Mouse (Mus musculus) midbrain, postnatal 0 days (tissue): ENCODE measurements around the gene Nfkbib. TPM values are rescaled to one million over a fixed set of nuclear protein-coding genes. Genes with fewer than 3 reads are reported as not detected.

ENCODE experiments used
- ATAC-seq: fragments of 200-750 bp; cut with Nextera tagmentation; 2 replicates; pipeline ENCODE4 v1.8.0; 2017; ENCODE audit warnings: moderate number of reproducible peaks, mild to moderate bottlenecking, moderate TSS enrichment, moderate library complexity; ENCODE audit not compliant: low FRiP score
- DNase-seq: peaks from one replicate; pipeline ENCODE4 v3.0.0-alpha.2; 2015; ENCODE audit warnings: low spot score
- H3K27ac ChIP-seq: fragments of 300-500 bp; sonication (generic); 2 replicates; pipeline ENCODE4 v1.5.1; 2014; ENCODE audit warnings: low read depth, mild to moderate bottlenecking, low read length, mixed read lengths
- H3K27me3 ChIP-seq: fragments of 300-500 bp; sonication (generic); 2 replicates; pipeline ENCODE4 v1.6.1; 2014; ENCODE audit warnings: low read length, control low read depth, mixed read lengths; ENCODE audit not compliant: insufficient read depth
- H3K36me3 ChIP-seq: fragments of 300-500 bp; sonication (generic); 2 replicates; pipeline ENCODE4 v1.6.1; 2014; ENCODE audit warnings: low read length, control low read depth, mixed read lengths; ENCODE audit not compliant: insufficient read depth
- H3K4me1 ChIP-seq: fragments of 300-500 bp; sonication (generic); 2 replicates; pipeline ENCODE4 v1.6.1; 2014; ENCODE audit warnings: mild to moderate bottlenecking, control low read depth, antibody characterized with exemption, low read length, mixed read lengths; ENCODE audit not compliant: insufficient read depth
- H3K4me2 ChIP-seq: fragments of 300-500 bp; sonication (generic); 2 replicates; pipeline ENCODE4 v1.6.1; 2014; ENCODE audit warnings: low read depth, mild to moderate bottlenecking, low read length, mixed read lengths; ENCODE audit not compliant: poor library complexity, severe bottlenecking
- H3K4me3 ChIP-seq: fragments of 300-500 bp; sonication (generic); 2 replicates; pipeline ENCODE4 v1.5.1; 2014; ENCODE audit warnings: low read depth, mild to moderate bottlenecking, low read length, moderate library complexity
- H3K9ac ChIP-seq: fragments of 300-500 bp; sonication (generic); replicated peaks from 2 replicates; pipeline ENCODE4 v1.6.1; 2014; ENCODE audit warnings: mild to moderate bottlenecking, low read length, moderate library complexity, mixed read lengths; ENCODE audit not compliant: poor library complexity, severe bottlenecking
- H3K9me3 ChIP-seq: fragments of 300-500 bp; sonication (generic); 2 replicates; pipeline ENCODE4 v1.6.1; 2016; ENCODE audit warnings: low read length, control low read depth
- CTCF ChIP-seq: IDR thresholded peaks from 2 replicates; pipeline ENCODE4 v1.5.1; 2016; ENCODE audit warnings: antibody characterized with exemption, mild to moderate bottlenecking
- WGBS: fragments of 180-500 bp; shearing (Covaris S2); extraction: QIAGEN DNeasy Blood & Tissue Kit; methylation state at CpG from one replicate; pipeline ENCODE4 v1.1.7; 2014; 5-methylcytosine and 5-hydroxymethylcytosine counted together
- polyA plus RNA-seq: library from polyadenylated mRNA; unstranded; fragments of >200 nt; fragmentation: Nextera tagmentation; extraction: Ambion mirVana; gene quantifications from 2 replicates; pipeline ENCODE4 v1.2.1, GENCODE M21; 2015
- total RNA-seq: library from RNA; depleted of rRNA; stranded (reverse); fragments of >200 nt; gene quantifications from 2 replicates; pipeline ENCODE4 v1.2.3, GENCODE M21; 2014

The Nfkbib gene
- total and polyA plus RNA-seq, 2 experiments from 2014 or later = 19.7 to 58.5 TPM

DNA sequence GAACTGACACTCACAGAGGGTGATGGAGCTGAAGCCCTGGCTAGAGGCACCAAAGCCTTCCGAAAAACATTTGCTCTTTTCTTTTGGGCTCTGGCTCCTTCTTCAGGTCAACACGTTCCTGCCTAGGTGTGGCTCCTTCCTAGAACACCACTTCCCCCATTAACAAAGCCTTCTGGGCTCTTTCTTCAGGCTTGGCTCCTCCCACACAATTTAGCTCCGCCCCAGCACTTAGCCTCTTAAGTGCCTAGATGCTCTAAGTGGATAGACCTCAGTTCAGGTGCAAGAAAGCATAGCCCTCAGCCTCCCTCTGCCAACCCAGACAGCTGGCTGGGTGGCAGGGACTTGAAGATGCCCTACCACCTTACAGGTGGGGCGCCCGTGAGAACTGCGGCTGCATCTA, 31.6 kb downstream of the Nfkbib start:
- no peak for TF ChIP-seq CTCF
- Histone ChIP-seq H3K9me3 (no peaks in the 10 kb centered on the region), H3K36me3 (peaks cover 10% of the 10 kb centered on the region; the same call in 1 of the 2 replicates), H3K27ac (no peak overlapping the region), H3K4me2 (no peak overlapping the region), H3K9ac (no peak overlapping the region), H3K4me1 (no peaks in the 10 kb centered on the region), H3K27me3 (no peaks in the 10 kb centered on the region; the same call in 1 of the 2 replicates), H3K4me3 (no peak overlapping the region)
- no peak for ATAC-seq
- DNase-seq = no peak
- WGBS = 87% methylated on average over 6 of the region's 6 CpGs

DNA sequence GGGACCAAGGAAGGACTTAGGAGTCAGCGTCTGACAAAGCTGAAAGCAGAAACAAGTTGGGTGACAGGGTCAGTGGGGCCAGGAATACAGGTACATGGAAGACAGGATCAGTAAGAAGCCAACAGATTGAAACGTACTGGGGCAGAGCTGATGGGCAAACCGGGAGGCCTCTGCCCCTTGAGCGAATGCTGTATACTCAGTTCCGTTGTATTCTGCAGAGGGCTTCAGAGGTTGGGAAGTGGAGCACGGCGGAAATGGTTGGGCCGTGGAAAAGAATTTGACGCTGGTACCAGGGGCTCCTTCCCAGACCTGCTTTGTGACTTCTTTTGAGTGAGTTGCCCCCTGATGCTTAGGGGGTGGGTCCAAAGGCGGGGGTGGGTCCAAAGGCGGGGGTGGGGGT, 34.1 kb downstream of the Nfkbib start:
- 9% methylated on average over 11 of the region's 11 CpGs for WGBS
- ATAC-seq = no peak
- Histone ChIP-seq H3K4me2 (peak overlapping the region; percentile 60), H3K4me3 (peak overlapping the region; percentile 39), H3K27me3 (no peaks in the 10 kb centered on the region; the same call in 1 of the 2 replicates), H3K4me1 (no peaks in the 10 kb centered on the region), H3K9ac (peak overlapping the region; percentile 39; the same call in 1 of the 2 replicates), H3K9me3 (no peaks in the 10 kb centered on the region), H3K27ac (no peak overlapping the region), H3K36me3 (peaks cover 5% of the 10 kb centered on the region; the same call in 1 of the 2 replicates)
- TF ChIP-seq CTCF = no peak
- no peak for DNase-seq

DNA sequence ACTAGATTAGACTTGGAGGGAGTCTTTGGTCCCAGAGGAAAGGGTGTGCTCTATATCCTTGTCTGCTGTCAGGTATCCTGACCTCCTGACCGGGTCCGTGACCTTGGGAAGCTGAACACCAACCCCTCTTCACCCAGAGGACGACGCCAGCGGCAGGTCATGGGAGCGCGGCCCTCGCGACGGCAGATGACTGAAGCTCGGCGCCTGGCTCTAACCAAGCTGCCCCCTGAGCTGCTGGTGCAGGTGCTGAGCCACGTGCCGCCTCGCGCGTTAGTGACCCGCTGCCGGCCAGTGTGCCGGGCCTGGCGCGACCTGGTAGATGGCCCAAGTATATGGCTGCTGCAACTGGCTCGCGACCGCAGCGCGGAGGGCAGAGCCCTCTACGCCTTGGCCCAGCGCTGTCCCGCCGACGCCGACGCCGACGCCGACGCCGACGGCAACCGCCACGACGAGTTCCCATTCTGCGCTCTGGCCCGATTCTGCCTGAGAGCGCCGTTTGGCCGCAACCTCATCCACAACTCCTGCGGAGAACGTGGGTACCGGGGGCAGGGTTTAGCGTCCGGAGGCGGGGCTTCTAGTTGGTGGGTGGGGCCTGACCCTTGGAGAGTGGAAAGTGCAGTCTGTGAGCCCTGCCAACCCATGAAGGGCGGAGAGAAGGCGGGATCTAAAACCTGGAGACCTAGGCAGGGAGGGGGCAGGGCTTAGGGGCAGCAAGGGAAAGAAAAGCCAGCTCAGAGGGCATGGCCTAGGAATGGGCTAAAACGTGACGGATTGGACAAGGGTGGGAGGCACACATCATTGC, 34.8 kb downstream of the Nfkbib start:
- DNase-seq = peak; percentile 72
- Histone ChIP-seq H3K36me3 (peaks cover 5% of the 10 kb centered on the region; the same call in 1 of the 2 replicates), H3K9ac (peak overlapping the region; percentile 39), H3K27me3 (no peaks in the 10 kb centered on the region; the same call in 1 of the 2 replicates), H3K4me2 (peak overlapping the region; percentile 60), H3K4me3 (peak overlapping the region; percentile 39), H3K9me3 (no peaks in the 10 kb centered on the region), H3K27ac (no peak overlapping the region), H3K4me1 (no peaks in the 10 kb centered on the region)
- peak; percentile 69; the same call in 1 of the 2 replicates for ATAC-seq
- WGBS = 2% methylated on average over 57 of the region's 58 CpGs
- no peak for TF ChIP-seq CTCF

DNA sequence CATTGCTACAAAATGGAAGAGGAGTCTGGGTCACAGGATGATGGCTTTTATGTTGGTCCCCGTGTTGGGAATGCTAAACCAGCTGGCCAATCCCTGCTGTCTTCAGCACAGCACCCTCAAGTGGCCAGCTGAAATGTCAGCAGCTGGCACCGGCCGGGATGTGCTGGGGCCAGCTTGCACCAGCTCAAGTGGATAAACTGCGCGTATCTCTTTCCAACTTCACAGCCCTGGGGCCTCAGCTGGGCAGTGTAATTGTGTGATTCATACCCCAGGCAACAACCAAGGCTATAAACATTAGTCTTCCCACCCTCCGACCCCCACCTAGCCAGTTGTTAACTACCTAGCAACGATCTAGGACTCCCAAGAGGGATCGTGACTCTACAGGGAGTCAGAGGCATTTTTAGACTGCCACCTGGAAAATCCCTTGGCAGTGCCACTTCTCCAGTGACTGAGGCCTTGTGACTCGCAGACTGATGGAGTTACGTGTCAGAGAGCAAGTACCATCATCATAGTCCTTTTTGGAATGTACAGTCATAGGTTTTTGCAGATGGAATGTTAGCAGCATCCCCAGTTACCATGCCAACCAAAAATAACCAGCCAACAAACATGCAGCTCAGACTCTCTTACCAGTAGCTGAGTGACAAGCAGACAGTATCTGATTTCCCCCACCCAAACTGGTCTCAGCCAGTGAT, 39.5 kb downstream of the Nfkbib start:
- Histone ChIP-seq H3K36me3 (no peaks in the 10 kb centered on the region), H3K27ac (no peak overlapping the region), H3K4me3 (no peak overlapping the region), H3K4me1 (no peaks in the 10 kb centered on the region), H3K9ac (no peak overlapping the region), H3K4me2 (no peak overlapping the region), H3K9me3 (no peaks in the 10 kb centered on the region), H3K27me3 (no peaks in the 10 kb centered on the region)
- DNase-seq (peak; percentile 60), ATAC-seq (no peak)
- WGBS = 55% methylated on average over 10 of the region's 10 CpGs
- peak; percentile 63 for TF ChIP-seq CTCF

DNA sequence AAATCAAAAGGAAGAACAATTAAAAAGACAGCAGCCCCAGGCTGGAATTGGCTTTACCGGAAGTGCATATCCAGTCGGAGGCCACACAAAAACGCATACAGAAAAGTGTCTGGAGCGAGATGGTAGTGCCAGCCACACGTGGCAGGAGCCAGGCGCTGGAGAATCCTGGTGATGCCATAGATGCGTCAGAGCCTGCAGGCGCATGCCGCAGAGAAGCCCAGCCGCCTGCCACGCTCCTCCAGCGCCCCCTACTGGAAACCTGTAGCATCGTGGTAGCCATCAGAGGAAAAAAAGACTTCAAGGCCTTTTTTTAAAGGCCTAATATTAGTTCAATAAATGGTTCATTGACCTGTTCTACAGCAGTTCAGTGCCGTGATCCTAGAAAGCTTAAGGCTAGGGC, 40.7 kb downstream of the Nfkbib start:
- ATAC-seq = no peak; the same call in 1 of the 2 replicates
- peak; percentile 92 for TF ChIP-seq CTCF

DNA sequence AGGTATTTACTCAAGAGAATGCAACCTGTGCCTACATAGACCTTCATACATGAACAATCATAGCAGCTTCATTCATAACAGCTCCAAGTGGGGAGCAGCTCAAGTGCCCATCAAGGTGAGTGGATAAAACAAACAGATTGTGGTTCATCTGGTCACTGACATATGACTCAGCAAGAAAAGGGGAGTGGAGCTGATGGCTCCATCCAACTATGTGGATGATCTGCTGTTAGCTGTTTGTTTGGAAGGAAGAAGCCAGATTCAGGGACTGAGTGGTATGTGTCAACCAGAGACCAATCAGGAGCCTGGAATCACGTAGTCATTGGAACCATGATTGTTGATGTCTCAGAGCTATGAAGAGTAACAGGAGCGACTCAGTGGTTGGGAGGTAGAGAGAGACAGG, 42.7 kb downstream of the Nfkbib start:
- no peak overlapping the region for H3K27ac ChIP-seq
- H3K9ac ChIP-seq = no peak overlapping the region
- 93% methylated on average over 2 of the region's 2 CpGs for WGBS
- no peaks in the 10 kb centered on the region for H3K27me3 ChIP-seq
- DNase-seq (no peak), ATAC-seq (no peak)
- no peak overlapping the region for H3K4me2 ChIP-seq
- no peaks in the 10 kb centered on the region for H3K9me3 ChIP-seq
- H3K36me3 ChIP-seq = no peaks in the 10 kb centered on the region
- H3K4me3 ChIP-seq = no peak overlapping the region
- no peaks in the 10 kb centered on the region for H3K4me1 ChIP-seq
- no peak for TF ChIP-seq CTCF

More for the DNA sequence above, 40.7 kb downstream of the Nfkbib start:
- no peaks in the 10 kb centered on the region for H3K9me3 ChIP-seq
- peak; percentile 87 for DNase-seq
- H3K4me1 ChIP-seq = no peaks in the 10 kb centered on the region
- no peaks in the 10 kb centered on the region for H3K27me3 ChIP-seq
- no peak overlapping the region for H3K27ac ChIP-seq
- WGBS = 10% methylated on average over 14 of the region's 14 CpGs
- no peak overlapping the region for H3K9ac ChIP-seq
- no peak overlapping the region for H3K4me3 ChIP-seq
- no peaks in the 10 kb centered on the region for H3K36me3 ChIP-seq
- H3K4me2 ChIP-seq = 0 out of 2 replicates have a peak overlapping the region, but pooled peaks have one; percentile 7
